Mouse (Mus musculus) mature B cell (primary cell): ENCODE data around the gene Pgk2.
"Not testable (repeated sequence)": the region's sequence is repeated elsewhere in the genome, so short reads cannot be mapped to it uniquely, and the experiment has no call there.

ENCODE experiments used
- in situ Hi-C: fragments of 300-500 bp; cut with MboI; formaldehyde crosslinking; loops from 2 replicates; pipeline ENCODE4 v1.14.3; 2019

Gene Pgk2

DNA sequence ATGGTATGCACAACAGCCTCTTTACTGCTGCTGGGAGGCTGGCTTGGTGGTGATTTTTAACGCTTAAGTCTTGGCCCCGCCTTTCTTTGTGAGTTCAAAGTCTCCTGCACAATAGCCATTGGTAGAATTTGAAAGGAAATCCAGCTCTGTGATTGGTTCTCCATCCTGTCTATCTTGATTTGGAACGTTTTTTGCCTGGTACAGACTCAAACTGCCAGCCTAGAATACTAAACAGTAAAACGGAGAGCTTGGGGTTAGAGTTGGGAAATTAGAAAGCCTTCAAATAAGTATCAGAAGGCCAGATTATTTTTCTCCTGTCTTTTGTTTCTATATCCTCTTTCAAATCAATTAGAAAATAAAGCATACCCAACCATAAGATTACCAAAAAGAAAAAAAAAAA, at the start of gene Pgk2:
Gene Pgk2, minus strand, starts transcription at position 101 of the 400 bp plus-strand sequence.
- in situ Hi-C loops: no loop called here

DNA sequence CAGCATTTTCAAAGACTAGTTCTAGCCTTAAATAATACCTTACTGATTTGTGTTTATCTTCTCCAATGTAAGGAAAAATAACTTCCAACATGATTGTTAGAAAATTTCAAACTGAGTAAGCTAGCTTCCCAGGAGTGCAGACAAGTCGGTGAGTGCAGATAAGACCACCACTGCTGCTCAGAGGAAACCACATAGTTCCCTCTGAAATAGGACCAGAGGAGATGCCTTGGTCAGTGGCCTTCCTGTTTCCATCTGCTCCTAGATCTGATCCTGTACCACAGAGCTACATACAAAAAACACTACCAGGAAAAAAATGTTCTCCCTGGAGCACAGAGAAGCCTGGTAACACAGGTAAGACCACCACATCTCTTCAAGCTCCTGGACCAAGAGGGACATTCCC, 44.0 kb upstream of the Pgk2 start:
- in situ Hi-C loops: no loop called here

DNA sequence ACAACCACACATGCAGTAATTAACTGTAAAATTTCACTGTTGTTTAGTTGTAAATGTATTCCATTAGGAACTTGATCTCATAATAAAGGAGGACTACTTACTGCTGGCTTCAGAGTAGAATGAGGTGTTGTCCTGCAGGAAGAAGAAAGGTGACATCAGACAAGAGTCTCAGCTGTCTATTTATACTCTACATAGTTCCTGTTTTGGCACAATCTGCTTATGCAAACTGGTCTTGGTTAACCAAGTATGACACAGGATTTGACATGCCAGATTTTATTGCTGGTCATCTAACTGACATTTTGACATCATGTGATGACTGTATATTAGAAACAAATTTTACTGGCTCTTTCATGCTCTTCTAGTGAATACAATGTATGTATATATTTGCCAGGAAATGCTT, 33.7 kb upstream of the Pgk2 start, which contains the start of gene Crisp3:
Gene Crisp3, minus strand, starts transcription at position 154 of the 400 bp plus-strand sequence.
- in situ Hi-C loops: no loop called here

DNA sequence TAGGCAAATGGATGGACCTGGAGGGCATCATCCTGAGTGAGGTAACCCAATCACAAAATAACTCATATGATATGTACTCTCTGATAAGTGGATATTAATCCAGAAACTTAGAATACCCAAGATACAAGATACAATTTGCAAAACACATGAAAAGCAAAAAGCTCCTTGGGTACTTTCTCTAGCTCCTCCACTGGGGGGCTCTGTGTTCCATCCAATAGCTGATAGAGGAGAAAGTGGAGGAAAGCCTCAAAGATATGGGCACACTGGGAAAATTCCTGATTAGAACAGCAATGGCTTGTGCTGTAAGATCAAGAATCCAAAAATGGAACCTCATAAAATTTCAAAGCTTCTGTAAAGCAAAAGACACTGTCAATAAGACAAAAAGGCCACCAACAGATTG, 6.6 kb downstream of the Pgk2 start:
- in situ Hi-C loops: not testable (repeated sequence)

DNA sequence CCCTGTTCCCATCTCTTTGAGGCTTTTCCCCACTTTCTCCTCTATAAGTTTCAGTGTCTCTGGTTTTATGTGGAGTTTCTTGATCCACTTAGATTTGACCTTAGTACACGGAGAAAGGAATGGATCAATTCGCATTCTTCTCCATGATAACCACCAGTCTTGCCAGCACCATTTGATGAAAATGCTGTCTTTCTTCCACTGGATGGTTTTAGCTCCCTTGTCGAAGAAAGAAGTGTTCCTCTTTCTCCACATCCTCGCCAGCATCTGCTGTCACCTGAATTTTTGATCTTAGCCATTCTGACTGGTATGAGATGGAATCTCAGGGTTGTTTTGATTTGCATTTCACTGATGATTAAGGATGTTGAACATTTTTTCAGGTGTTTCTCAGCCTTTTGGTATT, 18.2 kb downstream of the Pgk2 start:
- in situ Hi-C loops: not testable (repeated sequence)

DNA sequence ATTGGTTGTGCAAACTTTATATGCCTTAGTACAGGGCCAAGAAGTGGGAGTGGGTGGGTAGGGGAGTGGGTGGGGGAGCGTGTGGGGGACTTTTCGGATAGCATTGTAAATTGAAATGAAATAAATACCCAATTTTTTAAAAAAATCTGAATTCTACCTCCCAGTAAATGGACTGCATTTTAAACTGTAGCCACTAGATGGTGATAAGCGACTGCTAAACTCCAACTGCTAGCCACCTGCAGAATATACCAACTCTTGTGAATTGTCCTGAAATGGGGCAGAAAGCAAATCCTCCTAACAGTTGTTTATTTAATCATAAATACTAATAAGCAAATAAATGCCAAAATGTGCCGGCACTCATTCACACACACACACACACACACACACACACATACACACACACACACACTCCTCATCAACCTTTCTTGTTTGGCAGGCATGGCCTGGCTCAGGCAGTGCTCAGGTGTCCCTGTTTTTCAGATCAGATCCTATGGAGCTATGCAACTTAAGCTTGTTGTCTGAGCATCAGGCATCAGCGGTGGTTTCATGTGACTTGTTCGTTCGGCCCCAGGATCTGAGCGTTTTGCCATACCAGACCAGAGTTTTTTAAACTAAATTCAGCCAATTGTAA, 50.6 kb downstream of the Pgk2 start:
- in situ Hi-C loops: not testable (repeated sequence)
